ENCODE assay signal across 8 mouse cellular contexts in genomic region chr8:83900266-83900956, GRCm38 (mm10). TPM values are rescaled to one million over a fixed set of nuclear protein-coding genes. Genes with fewer than 3 reads are reported as not detected.
DNase-seq lines count a peak whose midpoint lies in the region; ATAC-seq and TF ChIP-seq lines count a peak whose summit lies in the region.

No protein-coding gene starts in this region.

- ATAC-seq in neural tube, embryonic 12.5 days (ENCODE audit: low FRiP score, low read depth), result peak; percentile 0; the same call in 1 of the 2 replicates

- H3K27ac ChIP-seq in embryonic fibroblast, embryonic 13.5 days (ENCODE audit: insufficient read depth, low read length), result peak overlapping the region; percentile 72
- peak overlapping the region; percentile 96 for H3K27ac ChIP-seq in limb, embryonic 10.5 days
- H3K27ac ChIP-seq in neural tube, embryonic 12.5 days, result peak overlapping the region; percentile 96

- TF ChIP-seq POLR2A in embryonic fibroblast, embryonic 13.5 days (IDR thresholded peaks at IDR 0.05; ENCODE audit: low read depth, low read length), result no peak

- H3K9ac ChIP-seq in neural tube, embryonic 12.5 days, result peak overlapping the region; percentile 95

- H3K4me3 ChIP-seq in embryonic fibroblast, embryonic 13.5 days (ENCODE audit: insufficient read depth, low read length), result peak overlapping the region; percentile 59
- H3K4me3 ChIP-seq in limb, embryonic 10.5 days, result peak overlapping the region; percentile 95
- peak overlapping the region; percentile 98 for H3K4me3 ChIP-seq in neural tube, embryonic 12.5 days

- peaks cover 3% of the 10 kb centered on the region for H3K36me3 ChIP-seq in limb, embryonic 10.5 days
- H3K36me3 ChIP-seq in neural tube, embryonic 12.5 days, result 0 out of 2 replicates have a peak, but pooled peaks cover under 1% of the 10 kb centered on the region

- peak overlapping the region; percentile 78 for H3K4me2 ChIP-seq in neural tube, embryonic 12.5 days (replicated peaks)

- TF ChIP-seq CTCF in embryonic fibroblast, embryonic 13.5 days (IDR thresholded peaks at IDR 0.05; ENCODE audit: borderline replicate concordance, insufficient read depth, low read length), result no peak

- H3K9me3 ChIP-seq in limb, embryonic 10.5 days (replicated peaks), result no peaks in the 10 kb centered on the region
- no peaks in the 10 kb centered on the region for H3K9me3 ChIP-seq in neural tube, embryonic 12.5 days

- DNase-seq in layer of hippocampus, adult 9-11 months, result peak; percentile 42
- DNase-seq in layer of hippocampus, adult 8-10 months (ENCODE audit: low spot score in 2 of 2), result no peak
- peak; percentile 51 for DNase-seq in MN1 (ENCODE audit: low spot score)
- DNase-seq in limb, embryonic 10.5 days (ENCODE audit: low spot score), result no peak
- no peak for DNase-seq in frontal cortex, postnatal 36 days (ENCODE audit: low spot score in 2 of 2)
- DNase-seq in layer of hippocampus, postnatal 36 days, result no peak

- 4% methylated on average over 82 of the region's 100 CpGs for WGBS in limb, embryonic 10.5 days
- WGBS in neural tube, embryonic 12.5 days, result under 1% methylated on average over 84 of the region's 100 CpGs

- peaks cover 6% of the 10 kb centered on the region for H3K4me1 ChIP-seq in embryonic fibroblast, embryonic 13.5 days (ENCODE audit: control insufficient read depth, insufficient read depth, low read length)
- H3K4me1 ChIP-seq in limb, embryonic 10.5 days, result peaks cover 79% of the 10 kb centered on the region
- peaks cover 42% of the 10 kb centered on the region for H3K4me1 ChIP-seq in neural tube, embryonic 12.5 days

- H3K27me3 ChIP-seq in limb, embryonic 10.5 days (ENCODE audit: low read depth, poor library complexity, severe bottlenecking), result peaks cover 15% of the 10 kb centered on the region
- H3K27me3 ChIP-seq in neural tube, embryonic 12.5 days (replicated peaks), result peaks cover under 1% of the 10 kb centered on the region; the same call in 1 of the 2 replicates

RNA-seq across cellular contexts. Expression of gene Adgrl1, which starts 0.5 kb away (rescaled TPM):
- total RNA-seq in layer of hippocampus, adult 8-10 months (2022), result 100 to 1,000 TPM; 287 to 307 (median 299) TPM
- polyA plus RNA-seq in embryonic fibroblast, embryonic 13.5 days (2011; ENCODE audit: insufficient read length, low read depth, missing spikeins), result 67.4 and 95.4 TPM in 2 replicates
- 12.3 and 16.2 TPM in 2 replicates for polyA plus RNA-seq in limb, embryonic 10.5 days (2016; fragmentation: Nextera tagmentation; extraction: Ambion mirVana)
- 34.8 and 37.0 TPM in 2 replicates for polyA plus RNA-seq in neural tube, embryonic 12.5 days (2016; fragmentation: Nextera tagmentation; extraction: Ambion mirVana)
- total RNA-seq in layer of hippocampus, postnatal 36 days (2021), result 100 to 1,000 TPM; 319 to 321 TPM

RNA-seq across cellular contexts. Expression of gene Gm10644, which starts 54.6 kb away (rescaled TPM):
- 1 to 10 TPM in 1 of 4 experiments, under 1 TPM in 3; 0.22 to 1.1 (median 0.66) TPM for total RNA-seq in layer of hippocampus, adult 8-10 months (2022)
- polyA plus RNA-seq in embryonic fibroblast, embryonic 13.5 days (2011; ENCODE audit: insufficient read length, low read depth, missing spikeins), result not detected in 2 replicates
- 0.58 and 0.70 TPM in 2 replicates for polyA plus RNA-seq in limb, embryonic 10.5 days (2016; fragmentation: Nextera tagmentation; extraction: Ambion mirVana)
- 0.60 and 0.86 TPM in 2 replicates for polyA plus RNA-seq in neural tube, embryonic 12.5 days (2016; fragmentation: Nextera tagmentation; extraction: Ambion mirVana)
- under 1 TPM; 0.43 to 0.47 TPM for total RNA-seq in layer of hippocampus, postnatal 36 days (2021)

RNA-seq across cellular contexts. Expression of gene Asf1b, which starts 54.9 kb away (rescaled TPM):
- total RNA-seq in layer of hippocampus, adult 8-10 months (2022), result 1 to 10 TPM in 1 of 4 experiments, under 1 TPM in 3; 0.63 to 1.1 (median 0.75) TPM
- 16.6 and 17.2 TPM in 2 replicates for polyA plus RNA-seq in embryonic fibroblast, embryonic 13.5 days (2011; ENCODE audit: insufficient read length, low read depth, missing spikeins)
- 94.6 and 101 TPM in 2 replicates for polyA plus RNA-seq in limb, embryonic 10.5 days (2016; fragmentation: Nextera tagmentation; extraction: Ambion mirVana)
- 37.1 and 41.6 TPM in 2 replicates for polyA plus RNA-seq in neural tube, embryonic 12.5 days (2016; fragmentation: Nextera tagmentation; extraction: Ambion mirVana)
- total RNA-seq in layer of hippocampus, postnatal 36 days (2021), result under 1 TPM; 0.32 to 0.48 TPM

Comparison
In these comparisons a context has a peak if more than half of its experiments do, and no peak if none do; other contexts are left out.
1. DNase-seq: peak in layer of hippocampus, adult 9-11 months (single experiment) and MN1 (single experiment); none in layer of hippocampus, adult 8-10 months (0 of 2), limb, embryonic 10.5 days (single experiment), frontal cortex, postnatal 36 days (0 of 2) and layer of hippocampus, postnatal 36 days (0 of 2).
2. Peak in every context shown above with its lines, with median percentiles within 50 percentile points of each other: H3K27ac ChIP-seq and H3K4me3 ChIP-seq.